Mouse (Mus musculus) naive thymus-derived CD4-positive, alpha-beta T cell, adult 2 months (primary cell): ENCODE data around the gene Ly6g6f.
A peak's percentile ranks its signal among the peaks of the same experiment; 100 is the strongest.

Experiments
- DNase-seq: peaks from one replicate; pipeline ENCODE4 v3.0.0-alpha.2; 2011; ENCODE audit warnings: low read depth

Gene Ly6g6f

DNA sequence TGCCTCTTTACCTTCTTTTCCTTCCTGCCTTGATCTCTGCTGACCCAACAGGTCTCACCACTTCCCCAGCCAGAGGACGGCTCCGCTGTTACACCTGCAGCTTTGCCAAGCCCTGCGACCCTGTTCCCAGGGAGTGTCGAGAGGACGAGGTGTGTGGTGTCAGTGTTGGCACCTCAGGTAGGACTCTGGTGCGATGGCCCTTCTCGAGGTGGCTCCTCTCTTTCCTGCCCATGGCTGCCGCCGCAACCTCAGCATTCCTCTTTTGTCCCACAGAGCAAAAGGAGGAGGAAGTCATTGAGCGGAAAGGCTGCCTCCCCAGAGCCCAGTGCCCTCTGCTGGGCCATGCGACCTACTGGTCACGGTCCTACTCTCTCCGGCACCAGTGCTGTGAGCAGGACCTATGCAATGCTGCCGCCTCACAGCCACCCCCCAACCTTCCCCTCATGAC is 7.6 kb downstream of the Ly6g6f start, which contains the start of gene Ly6g6d:
Ly6g6d (minus strand) TSS at position 280 of the 448 bp plus-strand sequence.
- no peak for DNase-seq

GRCm38 (mm10) chr17:35077285-35077684 is 8.1 kb downstream of the Ly6g6f start:
- DNase-seq, result no peak

DNA sequence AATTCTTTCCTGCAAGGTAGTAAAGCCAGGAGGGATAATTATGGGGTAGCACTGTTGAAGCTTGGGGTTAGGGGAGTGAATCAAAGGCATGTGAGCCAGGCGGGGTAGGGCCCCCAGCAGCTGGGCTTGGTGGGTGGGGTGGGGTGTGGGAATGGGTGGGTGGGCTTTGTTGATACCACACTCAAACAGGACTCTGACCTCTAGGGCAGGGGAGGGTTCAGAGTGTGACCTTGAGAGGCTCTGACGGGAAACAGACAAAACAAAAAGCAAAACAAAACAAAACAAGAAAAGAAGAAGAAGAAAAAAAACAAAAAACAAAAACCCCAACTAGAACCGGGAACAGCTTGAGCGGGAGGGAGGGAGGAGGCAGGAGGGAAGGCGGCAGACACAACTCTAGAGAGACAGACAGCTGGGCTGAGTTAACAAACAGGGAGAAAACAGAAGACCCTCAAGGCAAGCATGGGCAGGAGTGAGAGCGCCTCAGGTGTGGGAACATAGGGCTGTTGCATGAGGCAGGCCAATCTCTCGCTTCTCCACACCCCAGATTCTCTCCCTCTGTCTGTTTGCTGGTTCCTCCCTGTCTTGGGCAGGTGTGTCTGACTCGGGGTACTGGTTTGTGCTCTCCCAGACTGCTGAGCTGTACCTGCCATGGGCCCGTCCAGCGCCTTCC is 8.8 kb downstream of the Ly6g6f start, which contains the start of gene Ly6g6e:
Ly6g6e (plus strand) TSS at position 396 of the 670 bp plus-strand sequence.
- no peak for DNase-seq

DNA sequence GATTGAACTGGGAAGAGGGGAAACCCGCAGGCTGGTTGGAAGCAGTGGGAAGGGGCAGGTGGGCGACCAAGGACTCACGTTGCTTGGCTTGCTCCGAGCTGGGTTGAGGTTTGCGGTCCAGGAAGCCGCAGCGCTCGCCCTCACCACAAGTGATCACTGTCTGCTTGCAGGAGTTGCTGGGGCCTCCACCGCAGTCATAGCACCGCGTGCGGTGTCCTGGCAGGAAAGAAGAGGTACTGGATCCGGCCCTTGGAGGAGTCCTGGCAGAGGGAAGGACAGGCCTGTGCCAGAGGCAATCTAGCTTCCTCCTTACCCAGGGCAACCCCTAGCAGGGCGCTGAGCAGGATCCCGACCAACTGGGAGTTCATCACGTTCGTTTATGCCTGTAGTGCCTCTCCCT is 11.3 kb downstream of the Ly6g6f start:
- DNase-seq, result no peak

DNA sequence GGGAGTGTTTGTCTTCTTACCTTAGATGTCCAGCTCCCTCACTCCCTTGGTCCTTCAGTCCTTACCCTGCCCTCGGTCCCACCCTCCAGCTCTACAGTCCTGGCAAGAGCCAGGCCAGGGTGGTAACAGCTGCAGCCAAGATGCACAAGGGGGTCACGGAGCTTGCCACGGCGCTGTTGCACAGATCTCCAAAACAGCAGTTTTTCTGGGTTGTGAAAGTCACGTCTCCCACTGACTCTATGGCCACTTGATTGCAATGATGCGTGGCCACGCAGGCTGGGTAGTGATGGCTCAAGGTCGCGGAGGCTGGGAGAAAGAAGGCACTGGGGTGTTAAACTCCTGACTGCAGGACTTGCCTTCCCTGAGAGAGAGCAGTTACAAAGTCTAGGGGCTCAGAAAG is 14.0 kb downstream of the Ly6g6f start:
- DNase-seq, result no peak

DNA sequence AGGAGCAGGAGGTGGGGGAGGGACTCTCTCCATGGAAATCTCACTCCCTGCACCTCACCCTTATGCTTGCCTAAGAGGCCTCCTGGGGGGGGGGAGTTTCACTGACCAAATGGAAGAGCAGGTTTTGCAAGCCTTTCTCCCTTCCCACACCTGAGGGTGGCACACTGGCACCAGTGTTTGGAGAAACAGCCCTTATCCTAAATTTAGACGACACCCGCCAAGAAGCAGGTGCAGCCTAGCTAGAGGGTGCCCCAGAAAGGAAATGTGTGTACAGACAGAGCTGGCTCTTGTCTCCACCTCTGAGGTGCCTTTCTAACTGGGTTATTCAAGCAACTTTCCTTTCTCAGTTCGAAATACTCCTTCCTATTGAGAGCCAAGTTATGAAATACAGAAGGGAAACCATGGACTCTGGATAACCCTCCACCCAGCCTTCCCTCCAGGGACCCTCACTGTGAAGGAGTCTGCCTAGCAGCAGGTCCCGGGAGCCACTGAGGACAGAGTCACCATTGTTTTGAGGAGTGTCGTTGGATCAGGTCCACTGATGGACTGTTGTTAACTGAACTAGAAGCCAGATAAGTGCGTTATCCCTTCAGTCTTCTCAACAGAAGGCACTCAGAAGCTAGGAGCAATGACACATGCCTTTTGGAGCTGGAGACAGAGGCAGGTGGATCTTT is 14.7 kb downstream of the Ly6g6f start:
- DNase-seq, result no peak

DNA sequence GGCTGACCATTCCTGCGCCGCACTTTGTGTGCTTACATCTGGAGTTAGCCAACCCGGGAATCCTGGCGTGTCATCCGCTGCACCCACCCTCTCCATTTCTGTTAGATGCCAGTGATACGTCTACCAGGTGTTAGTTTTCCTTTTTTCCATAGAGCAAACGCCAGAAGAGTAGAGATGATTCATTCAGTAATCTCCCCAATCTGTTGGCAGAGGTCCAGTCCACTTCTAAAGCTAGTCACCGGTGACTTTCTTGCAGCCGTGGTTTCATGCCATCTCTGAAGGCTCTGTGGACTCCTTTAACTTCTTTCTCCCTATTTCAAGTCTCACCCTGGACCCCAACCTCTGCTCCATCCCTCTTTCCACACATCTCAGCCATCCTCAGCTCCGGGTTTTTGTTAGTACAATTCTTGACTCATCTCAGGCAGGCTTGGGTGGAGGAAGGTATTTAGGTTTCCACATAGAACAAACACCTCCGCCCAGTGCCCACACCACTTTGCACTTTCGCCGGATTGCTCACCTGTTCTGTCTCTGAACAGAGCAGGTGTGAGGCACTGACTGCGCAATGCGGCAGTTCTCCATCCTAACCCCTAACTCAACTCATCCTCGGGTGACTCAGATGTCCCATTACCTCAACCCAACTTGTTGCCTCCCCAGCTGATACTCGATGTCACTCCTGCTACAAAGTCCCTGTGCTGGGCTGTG is 17.0 kb downstream of the Ly6g6f start:
- no peak for DNase-seq

DNA sequence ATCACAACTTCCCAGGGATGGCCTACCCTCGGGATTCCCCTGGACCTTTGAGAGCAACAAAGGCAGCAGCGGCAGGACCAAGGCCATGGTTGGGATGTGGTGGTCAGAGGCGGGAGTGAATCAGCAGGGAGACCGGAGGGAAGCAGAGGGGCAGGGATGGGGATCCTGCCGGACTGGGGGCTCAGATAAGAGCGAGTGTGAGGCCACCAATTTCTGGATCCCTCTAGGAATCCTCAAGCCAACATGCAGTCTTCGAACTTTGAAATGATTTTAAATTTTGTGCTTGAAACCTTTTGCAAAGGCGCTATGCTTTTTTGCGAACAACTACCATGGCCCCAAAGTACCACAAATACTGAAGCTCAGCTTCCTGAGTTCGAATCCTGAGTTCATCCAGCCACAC is 19.3 kb downstream of the Ly6g6f start, which contains the start of gene Mpig6b:
Mpig6b (minus strand) TSS at position 101 of the 400 bp plus-strand sequence.
- no peak for DNase-seq

DNA sequence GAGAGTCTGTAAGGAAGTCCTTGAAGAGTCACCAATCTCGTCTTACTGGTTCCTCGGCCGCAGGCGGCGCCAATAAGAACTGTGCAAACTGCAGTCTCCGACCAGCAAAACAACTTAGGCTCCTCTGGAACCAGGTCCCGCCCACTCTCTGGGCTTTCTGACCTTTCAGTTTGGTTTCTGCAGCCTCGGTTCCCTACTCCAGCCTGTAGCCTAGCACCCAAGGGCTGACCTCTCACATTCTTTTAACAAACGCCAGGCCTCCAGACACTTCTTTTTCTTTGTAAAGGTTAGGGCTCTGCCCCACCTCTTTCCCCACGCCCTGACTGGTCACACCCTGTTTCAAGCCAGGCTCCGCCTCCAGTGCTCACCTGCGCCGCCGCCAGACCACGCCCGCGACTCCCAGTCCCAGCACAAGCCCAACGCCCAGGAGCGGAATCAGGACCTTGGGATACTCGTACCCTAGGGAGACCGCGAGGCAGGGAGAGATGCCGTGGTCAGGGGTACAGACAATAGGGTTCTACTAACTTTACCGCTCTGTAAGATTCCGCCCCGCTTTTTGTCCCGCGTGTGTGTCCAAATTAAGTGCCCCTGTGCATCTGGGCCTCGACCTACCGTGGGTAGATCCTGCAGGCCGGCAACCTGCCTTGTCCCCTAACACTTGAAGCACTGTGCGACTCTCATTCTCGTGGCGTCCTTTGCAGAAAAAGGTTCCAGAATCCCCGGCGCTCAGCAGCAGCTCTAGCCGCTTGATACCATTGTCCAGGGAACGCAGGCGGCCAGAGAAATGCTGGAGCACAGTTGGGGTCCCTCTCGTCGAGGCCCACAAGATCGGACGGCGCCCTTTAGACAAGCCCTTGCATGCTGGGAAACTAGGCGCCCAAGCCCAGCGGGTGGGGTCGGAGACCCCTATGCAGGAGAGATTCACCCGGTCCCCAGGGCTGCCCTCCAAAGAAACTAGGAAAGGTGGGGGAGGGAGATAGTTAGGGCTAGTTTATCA is 20.2 kb downstream of the Ly6g6f start, which contains the start of gene Ly6g6c:
Ly6g6c (plus strand) TSS at position 438 of the 997 bp plus-strand sequence.
- DNase-seq, result peak; percentile 54

- DNase-seq, result no peak
Observed at GRCm38 (mm10) chr17:35064378-35064877, 21.0 kb downstream of the Ly6g6f start.

- DNase-seq, result no peak
Observed at GRCm38 (mm10) chr17:35063466-35063865, 21.9 kb downstream of the Ly6g6f start.

DNA sequence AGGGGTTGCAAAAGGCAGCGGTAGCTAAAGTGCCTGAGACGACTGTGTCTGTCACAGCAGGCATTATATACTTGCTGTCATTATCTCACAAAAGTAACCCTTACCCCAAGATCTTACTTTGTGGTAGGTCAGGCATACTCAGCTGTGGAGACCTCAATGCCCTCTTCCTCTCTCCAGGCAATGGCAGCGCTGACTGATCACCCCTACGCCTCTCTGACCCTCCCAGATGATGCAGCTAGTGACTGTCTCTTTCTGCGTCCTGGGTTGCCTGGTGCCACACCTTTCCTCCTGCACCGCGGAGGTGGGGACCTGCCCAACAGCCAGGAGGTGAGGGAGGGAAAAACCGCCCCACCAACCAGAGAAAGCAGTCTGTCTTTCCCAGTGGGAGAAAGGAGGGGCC is 24.1 kb downstream of the Ly6g6f start:
- DNase-seq, result no peak

- no peak for DNase-seq
Observed at GRCm38 (mm10) chr17:35060737-35061297, 24.6 kb downstream of the Ly6g6f start.

GRCm38 (mm10) chr17:35060071-35060470 is 25.3 kb downstream of the Ly6g6f start:
- DNase-seq, result no peak

DNA sequence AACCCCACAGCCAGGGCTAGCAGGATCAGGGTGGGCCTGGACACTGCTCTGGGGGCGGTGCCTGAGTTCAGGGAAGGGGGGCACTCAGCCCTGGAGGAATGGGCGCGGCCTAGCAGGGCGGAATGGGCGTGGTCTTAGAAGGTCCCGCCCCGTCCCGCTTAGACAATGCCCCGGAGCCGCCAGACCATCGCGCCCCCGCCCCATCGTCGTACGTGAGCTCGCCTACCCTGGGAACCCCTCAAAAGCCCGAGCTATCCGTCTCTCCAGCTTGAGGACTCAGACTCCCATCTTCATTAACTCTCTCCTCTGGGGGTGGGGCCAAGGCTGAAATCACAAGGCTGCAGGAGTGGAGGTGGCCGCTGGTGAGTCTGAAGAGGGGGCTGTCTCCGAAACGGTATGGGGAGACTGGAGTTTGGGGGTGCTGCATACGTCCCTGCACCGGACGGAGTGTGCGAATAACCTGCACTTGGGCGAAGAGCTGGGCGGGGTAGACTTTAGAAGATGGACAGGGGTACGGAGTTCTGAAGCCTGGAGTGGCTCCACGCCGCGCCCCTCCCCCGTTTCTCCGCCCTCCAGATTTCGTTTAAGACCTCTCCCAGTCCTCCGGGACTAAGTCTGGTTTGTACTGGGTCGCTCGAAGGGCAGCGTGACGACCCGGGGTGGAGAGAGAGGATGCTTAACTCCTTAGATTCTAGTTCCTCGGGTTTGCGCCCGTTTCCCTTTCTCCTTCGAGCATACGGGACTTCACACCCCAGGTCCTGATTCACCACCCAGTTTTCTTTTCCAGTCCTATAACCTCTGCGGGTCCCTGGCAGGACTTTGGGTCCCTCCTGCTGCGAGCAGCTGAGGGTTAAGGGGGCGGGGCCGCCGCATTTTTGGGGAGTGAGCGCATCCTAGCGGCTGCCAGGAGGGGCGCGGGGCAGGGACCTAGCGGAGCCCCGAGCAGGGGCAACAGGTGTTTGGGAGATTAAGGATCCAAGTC is 26.2 kb downstream of the Ly6g6f start, which contains the start of gene Ddah2:
Ddah2 (plus strand) TSS at position 125 of the 982 bp plus-strand sequence.
- DNase-seq, result peak; percentile 90

DNA sequence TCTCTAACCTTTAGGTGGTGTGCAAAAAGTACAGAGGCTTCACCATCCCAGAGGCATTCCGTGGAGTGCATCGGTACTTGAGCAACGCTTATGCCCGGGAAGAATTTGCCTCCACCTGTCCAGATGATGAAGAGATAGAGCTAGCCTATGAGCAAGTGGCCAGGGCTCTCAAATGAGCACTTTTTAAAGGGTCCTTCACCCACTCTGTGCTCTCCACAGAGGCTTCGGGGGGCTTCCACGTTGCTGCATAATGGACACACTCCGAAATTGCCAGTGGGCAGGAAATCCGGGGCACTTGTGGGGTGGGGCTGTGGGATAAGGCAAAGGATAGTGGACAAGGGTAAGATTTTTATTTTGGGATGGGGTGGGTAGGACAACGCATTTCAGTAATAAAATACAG is 27.1 kb downstream of the Ly6g6f start:
- DNase-seq, result no peak

GRCm38 (mm10) chr17:35057090-35057489 is 28.3 kb downstream of the Ly6g6f start:
- no peak for DNase-seq

GRCm38 (mm10) chr17:35055691-35056495 is 29.5 kb downstream of the Ly6g6f start:
- no peak for DNase-seq
